Mouse (Mus musculus): ENCODE data around the gene Rhof.

Gene Rhof

DNA sequence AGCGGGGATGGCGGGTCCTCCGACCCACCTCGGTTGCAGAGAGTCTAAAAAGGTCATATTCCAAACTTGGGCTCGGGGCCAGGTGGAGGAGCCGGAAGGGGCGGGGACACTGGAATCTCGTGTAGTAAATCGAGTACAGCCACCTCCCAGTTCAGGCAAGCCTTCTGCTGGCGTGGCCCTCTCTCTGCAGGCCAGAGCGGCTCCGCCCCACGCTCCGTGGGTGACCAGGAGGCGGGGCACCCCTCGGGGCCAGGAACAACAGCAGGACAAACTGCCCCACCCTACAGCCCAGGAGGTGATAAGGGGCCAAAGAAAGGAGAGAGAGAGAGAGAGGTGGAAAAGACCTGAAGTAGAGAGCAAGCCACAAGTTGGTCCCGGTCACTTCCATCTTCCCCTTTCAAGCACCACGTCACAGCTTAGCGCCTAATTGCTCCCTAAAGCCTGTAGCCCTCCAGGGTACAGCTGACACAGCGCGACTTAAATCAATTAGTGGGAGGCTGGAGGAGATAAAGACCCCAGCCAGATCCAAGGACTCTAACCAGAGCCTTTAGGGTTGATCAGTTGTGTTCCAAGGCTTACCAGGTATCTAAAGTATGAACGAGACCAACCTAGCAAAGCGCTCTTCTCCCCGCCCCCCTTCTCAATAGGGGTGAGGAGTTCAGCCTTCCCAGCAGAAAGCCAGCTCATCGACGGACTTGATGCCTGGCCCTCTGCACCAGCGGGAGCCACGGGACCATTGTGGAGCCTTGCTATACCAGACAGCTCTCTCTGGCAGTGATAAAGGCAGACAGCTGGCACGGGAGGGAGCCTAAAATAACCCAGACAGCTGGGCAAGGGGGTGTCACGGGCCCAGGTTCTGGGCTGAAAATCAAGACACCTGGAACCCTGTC, 3.2 kb upstream of the Rhof start:
- DNase-seq (ENCODE audit: low read depth), result peak; percentile 41

DNA sequence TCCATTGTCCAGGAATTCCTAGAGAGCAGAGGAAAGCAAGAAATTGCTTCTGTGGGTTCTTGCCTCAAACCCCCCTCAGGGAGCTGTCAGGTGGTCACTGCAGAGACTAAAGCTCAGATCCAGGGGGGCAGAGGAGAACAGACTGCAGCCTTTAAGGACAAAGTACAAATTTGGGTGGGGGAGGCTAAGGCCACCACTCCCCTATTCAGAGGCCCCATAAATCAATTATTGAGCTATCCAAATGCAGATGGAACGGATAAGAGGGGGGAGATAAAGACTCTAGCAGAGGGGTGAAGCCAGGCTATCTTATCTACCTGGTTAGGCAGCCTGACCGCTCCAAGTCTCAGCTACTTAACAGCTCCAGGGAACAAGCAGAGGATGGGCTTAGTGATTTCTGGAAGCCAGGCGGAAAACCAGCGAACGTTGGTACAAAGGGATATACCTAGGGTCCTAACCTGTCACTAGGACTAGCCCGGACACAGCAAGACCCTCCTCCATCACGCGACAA, 2.4 kb upstream of the Rhof start:
- DNase-seq (ENCODE audit: low read depth), result no peak

DNA sequence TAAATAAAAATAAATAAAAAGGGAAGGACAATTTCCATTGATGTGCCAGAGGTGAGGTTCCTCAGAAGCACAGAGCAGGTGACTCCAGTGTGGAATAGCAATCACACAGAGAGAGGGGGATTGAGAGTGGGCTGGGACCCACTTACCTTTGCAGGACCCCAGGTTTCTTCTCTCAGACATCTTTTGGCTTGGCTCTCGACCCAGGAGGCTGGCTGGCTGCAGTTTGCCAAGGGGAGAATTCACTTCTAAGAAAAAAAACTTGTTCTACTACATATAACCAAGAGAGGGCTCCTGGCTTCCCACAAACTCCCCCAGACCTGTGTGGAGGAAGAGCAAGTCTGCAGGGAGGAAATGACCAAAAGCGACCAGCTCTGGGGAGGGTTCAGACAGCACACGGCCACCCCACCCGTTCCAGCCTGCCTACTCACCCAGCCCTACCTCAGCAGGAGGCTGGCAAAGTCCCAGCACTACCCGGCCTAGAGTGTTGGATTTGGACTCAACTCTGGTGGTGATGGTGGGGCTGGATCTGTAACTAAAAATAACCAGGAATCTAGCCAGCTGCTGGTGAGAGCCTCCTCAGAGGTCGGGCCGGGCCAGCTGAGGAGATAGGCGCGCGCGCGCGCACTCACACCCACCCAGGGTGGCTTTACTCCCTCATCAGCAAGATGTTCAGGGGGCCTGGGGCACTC, 1.8 kb upstream of the Rhof start:
- DNase-seq (ENCODE audit: low read depth), result peak; percentile 52

DNA sequence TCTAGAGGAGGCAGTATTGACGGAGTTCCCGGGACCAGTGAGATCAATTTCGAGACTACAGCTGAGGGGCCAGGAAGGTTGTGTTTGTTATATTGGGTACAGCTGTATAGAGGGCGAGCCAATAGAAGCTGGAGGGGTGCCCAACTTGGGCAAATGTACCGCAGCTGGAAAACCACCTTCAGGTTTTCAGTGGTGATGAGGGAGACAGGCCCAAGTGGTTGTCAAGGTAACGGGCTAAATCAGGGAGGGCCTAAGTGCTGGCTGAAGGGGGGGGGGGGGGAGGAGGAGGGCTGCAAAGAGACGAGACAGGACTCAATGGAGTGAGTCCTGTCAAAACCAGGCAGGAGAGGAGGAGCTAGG, 1.3 kb upstream of the Rhof start:
- no peak for DNase-seq (ENCODE audit: low read depth)

DNA sequence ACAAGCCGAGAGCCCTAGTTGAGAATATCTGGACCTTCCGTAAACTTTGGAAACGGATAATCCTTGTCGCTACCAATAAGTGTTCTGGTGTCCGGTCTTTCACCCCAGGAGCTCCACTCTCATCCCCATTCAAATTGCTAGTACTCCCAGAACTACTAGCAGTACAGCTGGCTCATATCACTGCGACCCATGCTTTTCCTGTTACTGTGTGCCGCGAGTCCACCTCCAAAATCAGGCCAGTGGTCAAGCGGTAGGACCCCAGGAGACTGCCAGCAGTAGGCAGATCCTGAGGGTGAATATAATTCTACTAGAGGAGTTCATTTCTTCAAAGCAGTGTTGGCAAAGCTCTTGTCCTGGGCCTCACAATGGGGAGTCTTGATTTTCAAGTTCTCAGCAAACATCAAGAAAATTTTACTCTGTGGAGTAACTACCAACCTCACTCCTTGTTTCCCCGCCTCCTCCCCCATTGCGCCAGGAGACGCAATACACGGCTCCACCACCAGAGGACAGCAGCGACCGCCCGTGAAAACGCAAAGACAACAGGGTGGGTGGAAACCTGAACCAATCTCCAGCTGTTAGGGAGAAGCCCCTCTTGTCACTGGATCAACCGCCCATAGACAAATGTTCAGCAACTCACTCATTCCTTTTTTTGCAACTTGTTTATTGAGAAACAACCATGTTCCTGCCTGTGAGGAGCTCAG, 741 bp upstream of the Rhof start:
- DNase-seq (ENCODE audit: low read depth), result peak; percentile 95

DNA sequence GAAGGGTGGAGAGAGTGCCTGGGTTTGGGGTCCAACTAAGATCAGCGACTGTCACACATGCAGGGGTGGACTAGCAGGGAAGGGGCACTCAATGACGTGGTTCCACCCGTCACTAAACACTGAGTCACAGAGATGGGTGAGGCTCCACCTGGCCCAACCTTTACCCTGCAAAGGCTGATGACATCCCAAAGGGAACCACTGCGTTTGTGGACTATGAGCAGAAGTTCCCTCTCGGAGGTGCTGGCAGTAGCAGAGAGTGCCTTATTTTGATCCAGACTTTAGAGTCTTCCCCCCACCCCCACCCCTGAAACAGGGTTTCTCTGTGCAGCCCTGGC, 1.7 kb downstream of the Rhof start:
- DNase-seq (ENCODE audit: low read depth), result peak; percentile 75

DNA sequence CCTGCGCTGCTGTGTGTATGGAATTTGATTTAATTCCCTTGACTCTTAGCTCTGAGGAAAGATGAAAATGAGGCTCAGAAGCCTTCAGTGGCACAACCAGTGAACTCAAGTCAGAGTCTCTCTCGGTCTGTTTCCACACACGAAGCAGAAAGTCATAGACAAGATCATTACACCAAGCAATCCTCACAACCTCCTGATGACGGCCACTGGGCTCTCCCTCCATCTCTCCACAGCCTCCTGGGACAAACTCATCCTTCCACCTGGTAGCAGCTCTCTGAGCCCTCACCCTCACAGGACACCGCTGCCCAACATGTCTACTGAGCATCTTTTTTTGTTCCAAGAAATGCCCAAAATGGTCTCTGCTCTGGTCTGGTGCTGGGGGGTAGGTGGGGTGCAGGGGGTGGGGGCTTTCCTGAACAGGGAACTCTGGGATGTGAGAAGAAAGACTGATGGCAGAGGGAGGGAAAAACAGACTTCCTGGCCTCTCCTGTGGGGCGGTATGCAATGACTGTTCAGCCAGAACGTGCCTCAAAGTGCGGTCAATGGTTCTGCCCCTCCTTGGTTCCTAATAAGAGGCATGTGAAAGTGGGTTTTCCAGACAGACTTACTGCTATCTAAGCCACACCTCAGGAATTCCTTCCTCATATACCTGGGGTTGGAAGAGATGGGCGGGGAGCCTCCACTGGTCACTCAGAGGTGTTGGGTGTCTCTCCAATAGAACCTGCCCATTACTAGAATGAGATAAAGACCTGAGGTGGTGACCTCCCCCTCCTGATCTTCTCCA, 2.3 kb downstream of the Rhof start:
- DNase-seq (ENCODE audit: low read depth), result peak; percentile 59

DNA sequence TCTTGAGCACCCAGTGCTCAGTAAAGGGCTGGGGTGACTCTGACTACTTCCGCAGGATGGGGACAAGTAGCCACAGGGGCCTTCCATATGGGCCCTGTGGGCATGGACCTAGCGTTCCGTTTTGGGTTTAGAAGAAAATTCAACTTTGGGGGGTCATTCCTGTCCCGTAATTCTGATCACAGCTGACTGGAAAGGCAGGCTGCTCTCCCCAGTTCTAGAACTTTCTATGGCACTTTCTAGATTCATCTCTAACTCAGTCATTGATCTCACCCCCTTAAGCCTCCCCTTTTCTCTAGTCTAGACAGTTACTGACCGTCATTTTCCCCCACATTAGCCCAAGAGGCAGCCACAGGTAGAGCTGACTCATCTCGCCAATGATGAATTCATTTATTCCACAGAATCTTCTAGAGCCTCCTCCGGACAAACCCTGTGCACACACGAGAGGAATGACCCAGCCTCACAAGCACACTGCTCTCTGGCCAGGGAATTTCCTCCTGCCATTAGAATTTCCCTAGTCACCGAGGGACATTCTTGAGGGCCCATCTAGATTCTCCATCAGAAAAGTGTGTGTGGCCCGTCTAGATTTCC, 3.2 kb downstream of the Rhof start:
- no peak for DNase-seq (ENCODE audit: low read depth)

DNA sequence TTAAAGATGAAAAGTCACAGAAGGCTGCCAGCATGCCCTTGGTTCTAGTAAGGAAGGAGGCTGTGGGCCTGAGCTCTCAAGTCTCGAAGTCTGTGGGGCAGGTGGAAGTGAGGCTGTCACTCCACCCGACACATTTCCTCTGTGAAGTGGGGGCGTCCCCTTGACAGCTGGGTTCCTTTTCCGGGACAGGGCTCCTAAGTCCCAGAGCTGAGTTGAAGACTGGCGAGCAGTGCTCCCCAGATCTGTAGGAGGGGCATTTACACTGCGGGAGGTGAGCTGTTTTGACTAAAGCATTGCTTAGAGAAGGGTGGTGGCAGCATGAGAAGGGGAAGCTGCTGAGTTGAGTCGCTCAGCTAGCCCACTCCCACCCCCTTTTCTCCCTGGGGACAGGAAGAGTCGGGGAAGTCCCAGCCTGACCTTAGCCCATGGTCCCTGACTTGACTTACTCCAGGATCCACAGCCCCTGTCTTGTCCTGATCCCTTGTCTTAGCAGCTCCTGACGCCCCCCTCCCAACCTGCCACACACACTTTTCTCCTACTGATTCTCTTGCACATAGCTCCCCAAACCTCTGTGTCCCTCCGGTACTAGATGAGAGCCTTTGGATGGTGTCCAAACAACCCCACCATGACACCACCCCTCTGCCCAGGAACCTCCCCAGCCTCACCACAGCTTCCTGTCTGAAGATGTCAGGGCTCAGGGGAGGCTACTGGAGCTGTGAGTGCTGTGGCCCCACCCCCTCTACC, 3.9 kb downstream of the Rhof start:
- peak; percentile 96 for DNase-seq (ENCODE audit: low read depth)

DNA sequence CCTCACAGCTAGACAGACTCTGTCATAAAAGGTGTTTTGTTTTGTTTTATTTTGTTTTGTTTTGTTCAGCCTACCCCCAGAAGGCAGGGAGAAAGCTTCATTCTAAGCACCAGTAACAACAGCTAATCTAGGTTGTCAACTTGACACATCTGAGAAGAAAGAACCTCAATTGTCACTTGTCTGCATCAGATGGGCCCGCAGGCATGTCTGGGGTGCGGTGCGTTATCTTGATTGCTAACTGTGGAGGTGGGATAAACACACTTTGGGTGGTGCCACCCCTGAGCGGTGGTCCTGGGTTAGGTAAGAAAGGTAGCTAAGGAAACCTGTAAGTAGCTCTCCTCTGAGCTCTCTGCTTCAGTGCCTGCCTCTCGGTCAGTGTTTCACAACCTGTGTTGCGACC, 5.5 kb downstream of the Rhof start:
- DNase-seq (ENCODE audit: low read depth), result peak; percentile 63

DNA sequence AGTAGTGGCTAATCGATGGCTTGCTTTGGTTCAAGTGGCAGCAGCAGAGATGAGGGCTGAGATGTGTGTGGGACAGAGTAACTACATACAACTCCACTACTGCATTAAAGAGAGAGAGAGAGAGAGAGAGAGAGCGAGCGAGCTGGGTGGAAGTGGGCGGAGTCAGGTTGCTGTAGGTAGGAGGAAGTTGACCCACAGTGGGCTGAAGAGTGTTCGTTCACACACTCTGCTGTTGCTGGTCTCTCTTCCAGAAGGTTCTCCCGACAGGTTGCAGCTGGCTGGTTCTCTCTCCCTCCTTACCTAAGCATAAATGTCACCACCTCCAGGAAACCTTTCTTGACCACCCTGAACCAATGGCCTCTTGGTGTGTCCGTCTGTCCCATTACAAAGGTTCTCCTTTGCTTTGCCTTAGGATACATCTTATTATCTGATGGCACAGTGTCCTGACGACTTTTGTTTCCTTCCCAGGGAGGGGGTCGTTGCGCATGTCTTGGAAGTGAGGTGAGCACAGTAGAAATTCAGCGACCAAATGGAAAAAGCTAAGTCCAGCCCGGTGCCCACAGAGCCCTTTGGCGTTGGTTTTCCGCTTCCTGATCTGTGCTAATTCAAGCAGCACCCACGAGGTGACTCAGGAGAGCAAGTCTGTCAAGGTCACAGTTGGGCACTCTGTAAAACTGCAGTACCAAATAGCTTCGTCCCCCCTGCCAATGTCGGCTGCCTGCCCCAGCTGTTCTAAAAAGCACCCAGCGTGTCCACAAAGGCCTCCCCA, 6.7 kb downstream of the Rhof start:
- peak; percentile 87 for DNase-seq (ENCODE audit: low read depth)

DNA sequence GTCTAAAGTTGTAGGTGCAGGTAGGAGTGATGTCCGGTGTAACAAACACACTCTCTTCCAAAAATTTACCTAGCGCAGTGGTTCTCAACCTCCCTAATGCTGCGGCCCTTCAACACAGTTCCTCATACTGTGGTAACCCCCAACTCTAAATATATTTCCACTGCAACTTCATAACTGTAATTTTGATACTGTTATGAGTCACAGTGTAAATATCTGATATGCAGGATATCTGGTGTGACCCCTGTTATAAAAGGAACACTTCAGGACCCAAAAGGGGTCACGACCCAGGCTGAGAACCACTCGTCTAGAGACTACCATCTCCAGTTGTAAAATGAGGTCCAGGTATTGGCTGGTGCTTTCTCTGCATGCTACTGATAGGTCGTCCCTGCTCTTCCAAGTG, 7.4 kb downstream of the Rhof start:
- DNase-seq (ENCODE audit: low read depth), result peak; percentile 67

DNA sequence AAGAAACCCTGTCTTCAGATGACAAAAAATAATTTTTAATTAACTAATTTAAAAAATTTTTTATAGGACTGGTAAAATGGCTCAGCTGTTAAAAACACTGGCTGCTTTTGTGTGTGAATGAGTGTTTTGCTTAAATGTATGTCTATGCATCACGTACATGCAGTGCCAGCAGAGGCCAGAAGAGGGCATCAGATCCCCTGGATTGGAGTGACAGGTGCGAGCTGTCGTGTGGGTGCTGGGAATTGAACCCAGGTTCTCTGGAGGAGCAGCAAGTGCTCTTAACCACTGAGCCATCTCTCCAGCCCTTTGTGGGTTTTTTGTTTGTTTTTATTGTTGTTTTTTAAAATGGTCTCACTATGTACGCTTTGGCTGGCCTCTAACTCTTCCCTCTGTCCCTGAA, 10.3 kb downstream of the Rhof start:
- DNase-seq (ENCODE audit: low read depth), result peak; percentile 77

DNA sequence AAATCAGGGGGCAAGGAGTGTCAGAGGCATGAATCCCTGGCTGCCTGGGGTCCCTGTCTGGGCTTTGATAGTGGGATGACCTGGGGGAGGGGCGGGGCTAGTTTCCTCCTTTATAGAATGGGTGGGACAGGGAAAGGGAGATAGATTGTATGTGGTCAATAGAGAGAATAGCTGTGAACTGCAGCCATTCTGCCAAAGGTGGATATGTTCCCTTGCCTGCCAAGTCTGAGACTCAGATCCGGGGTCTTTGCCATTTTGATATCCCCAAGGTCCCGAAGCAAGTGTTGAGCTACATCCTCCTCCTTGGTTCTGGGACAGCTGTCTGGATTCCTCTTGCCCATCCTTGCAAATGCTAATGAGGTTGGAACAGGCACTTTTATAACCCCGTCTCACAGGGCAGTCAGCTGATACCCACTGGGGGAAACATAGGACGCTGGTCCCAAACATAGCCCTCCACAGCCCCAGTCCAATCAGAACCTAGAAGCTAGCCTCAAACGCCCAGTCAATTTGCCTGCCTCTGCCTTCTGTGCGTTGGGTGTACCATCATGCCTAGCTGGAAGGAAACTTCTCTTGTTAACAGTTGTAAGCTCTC, 11.8 kb downstream of the Rhof start:
- no peak for DNase-seq (ENCODE audit: low read depth)

DNA sequence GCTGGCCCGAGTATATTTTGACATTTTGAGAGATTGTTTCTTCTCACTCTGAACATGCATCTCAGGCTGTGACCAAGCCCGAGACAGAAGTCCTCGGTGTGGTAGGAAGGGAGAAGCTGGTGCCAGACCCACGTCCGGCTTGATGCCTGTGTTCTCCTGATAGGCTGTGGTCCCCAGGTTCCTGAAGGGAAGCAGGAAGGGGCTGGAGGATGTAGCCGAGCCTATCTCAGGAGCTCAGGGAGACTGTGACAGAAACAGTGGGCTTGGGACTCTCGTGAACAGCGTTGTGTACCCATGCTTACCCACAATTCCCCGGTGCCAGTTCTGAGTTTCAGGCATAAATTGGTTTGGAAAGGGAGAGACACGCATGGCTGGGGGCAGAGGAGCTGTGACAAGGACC, 13.7 kb downstream of the Rhof start:
- no peak for DNase-seq (ENCODE audit: low read depth)

DNA sequence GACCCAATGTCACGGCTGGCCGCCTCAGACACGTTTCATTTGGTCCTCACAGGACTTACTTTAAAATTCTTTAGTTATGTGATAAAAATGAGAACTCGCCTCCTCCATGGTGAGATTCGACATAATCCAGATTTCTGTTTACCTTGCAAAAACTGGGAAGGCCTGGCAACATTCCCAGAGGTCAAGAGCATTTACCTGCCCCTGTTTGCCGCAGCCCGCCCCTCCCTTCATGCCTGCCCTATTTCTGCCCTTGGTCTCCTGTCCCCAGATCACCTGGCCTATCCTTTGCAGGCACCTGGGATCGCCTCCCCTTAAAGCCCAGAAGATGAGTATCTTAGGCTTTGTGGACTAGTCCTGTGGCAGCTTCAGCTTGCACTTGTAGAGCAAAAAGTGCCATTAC, 14.7 kb downstream of the Rhof start:
- no peak for DNase-seq (ENCODE audit: low read depth)

DNA sequence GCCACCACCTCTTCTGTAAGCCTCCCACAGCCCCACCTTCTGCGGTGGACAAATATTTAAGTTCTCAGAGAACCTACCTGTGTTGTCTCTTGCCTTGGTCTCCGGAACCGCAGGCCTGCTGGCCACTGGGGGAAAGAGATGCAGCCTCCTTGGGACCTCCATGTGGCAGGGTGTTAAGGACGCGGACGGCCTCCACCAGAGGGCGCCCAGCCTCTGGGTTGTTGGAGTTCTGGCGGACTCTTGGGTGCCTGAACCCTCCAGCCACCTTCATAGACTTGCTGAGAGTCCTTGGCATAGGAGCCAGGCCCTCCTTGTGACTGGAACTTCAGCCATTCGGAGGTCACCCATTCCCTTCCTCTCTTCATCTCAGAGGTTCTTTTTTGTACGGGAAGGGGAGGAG, 15.2 kb downstream of the Rhof start:
- peak; percentile 86 for DNase-seq (ENCODE audit: low read depth)

DNA sequence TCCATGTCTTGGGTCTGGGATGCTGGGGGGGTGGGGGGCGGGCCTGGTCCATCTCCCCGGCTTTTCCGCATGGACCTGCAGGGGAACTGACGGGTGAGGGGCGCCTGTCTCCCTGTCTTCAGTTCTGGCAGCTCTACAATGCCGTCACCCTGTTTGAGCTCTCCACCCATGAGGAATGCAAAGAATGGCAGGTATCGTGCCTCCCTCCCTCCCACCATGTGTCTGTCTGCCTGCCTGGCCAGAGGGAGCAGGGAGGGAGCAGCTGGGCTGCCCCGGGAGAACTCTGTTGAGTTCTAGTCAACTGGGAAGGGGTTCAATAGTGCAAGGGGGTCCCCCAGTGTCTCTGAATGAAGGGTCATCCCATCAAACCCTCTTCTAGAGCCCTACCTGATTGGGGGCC, 16.4 kb downstream of the Rhof start:
- DNase-seq (ENCODE audit: low read depth), result no peak

DNA sequence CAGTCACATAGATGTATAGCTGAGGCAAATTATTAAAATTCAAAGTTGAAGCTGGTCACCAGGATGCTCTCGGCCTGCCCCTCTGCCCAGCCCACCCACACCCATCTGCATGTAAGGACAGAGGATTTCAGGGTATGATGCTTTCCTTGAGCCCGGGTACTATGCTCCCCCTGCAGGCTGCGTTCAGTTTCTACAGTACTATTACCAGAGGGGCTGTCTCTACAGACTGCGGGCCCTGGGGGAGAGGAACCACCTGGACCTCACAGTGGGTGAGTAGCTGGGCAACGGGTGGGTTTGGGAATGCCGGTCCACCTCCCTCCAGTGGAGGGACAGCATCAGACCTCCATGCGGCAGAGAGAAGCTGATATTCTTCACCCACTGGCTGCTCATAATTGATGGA, 17.6 kb downstream of the Rhof start:
- peak; percentile 47 for DNase-seq (ENCODE audit: low read depth)

DNA sequence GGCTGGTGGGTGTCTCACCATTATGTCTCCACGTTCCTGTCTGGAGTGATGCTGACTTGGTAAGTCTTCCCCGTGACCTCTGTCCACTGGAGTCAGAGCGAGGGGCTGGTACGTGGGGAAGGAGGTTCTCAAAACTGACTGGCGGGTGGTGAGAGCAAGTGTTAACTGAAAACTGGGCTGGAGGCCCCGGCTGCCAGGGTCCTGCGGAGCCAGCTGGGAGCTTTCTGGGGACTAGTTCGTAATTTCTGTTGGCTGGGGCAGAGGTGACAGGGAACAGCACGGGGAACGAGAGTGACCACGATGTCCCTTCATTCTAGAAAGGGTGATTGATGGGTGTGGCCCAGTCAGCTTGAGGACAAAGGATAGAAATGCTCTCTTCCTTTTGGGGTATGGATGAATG, 18.4 kb downstream of the Rhof start:
- DNase-seq (ENCODE audit: low read depth), result no peak

All from induced T-regulatory cell, adult 2 months (primary cell).